Mouse (Mus musculus) E14TG2a.4 (cell line): ENCODE data around the gene Heatr1.

Source experiments
- CTCF ChIP-seq: conservative IDR thresholded peaks from 2 replicates; pipeline ENCODE4 v1.5.1; 2014; ENCODE audit warnings: low read length
- NANOG ChIP-seq: IDR thresholded peaks from 2 replicates; pipeline ENCODE4 v1.6.1; 2014; ENCODE audit warnings: borderline replicate concordance, low read length, mixed read lengths

DNA sequence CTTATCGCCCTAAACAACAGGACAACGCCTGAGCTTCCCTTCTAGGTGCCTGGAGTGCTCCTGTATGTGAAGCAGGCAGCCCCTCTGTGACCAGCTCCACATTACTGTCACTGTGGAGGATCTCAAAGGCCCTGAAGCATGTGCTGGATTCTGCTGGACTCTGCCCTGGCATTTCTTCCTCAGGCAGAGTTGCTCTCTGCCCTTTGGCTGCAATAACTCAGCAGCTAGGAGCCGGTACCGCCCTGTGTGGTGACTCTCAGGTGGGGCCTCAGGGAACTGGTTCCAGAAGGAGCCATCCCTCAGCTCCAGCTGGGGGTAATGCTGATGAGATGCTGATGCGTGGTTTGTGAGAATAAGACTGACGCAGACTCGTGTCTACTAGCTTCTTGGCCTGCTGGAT lies 61.9 kb downstream of the Heatr1 start:
- TF ChIP-seq CTCF: no peak
- TF ChIP-seq NANOG: no peak
